Comparison of ENCODE assay signal across 17 mouse cellular contexts in the genomic region with DNA sequence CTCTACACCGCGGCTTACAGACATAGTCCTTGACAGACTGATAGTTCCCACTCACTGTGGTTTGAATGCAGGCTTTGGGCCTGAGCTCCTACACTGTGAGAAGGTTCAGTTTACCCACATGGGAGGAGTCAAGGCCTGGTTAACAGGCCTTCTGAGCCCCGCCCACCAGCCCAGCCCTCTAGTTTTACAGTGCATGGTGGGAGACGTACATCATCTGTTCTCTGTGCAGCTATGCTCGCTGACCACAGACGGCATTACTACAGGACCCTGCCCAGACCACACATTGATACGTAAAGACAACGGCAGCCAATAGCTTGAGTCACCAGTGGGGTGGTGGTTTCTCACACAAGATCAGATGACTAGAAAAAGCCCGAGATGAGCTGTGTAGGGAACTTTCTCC.
DNase-seq lines count a peak whose midpoint lies in the region; ATAC-seq and TF ChIP-seq lines count a peak whose summit lies in the region.
"Had no signal": no experiment of that assay in that cellular context is flagged by ENCODE, and none has a peak within 500 bp of the region (broad histone marks: within the 10 kb centered on the region; RNA-seq: fewer than 3 reads in every experiment).

No protein-coding gene starts in this region.

- no peak overlapping the region for H3K27ac ChIP-seq in kidney, embryonic 14.5 days (ENCODE audit: low read depth, low read length)
- H3K27ac ChIP-seq in lung, postnatal 0 days (ENCODE audit: low read length) = no peak overlapping the region
- H3K27ac ChIP-seq in embryonic facial prominence, embryonic 10.5 days (replicated peaks) = no peak overlapping the region
- H3K27ac ChIP-seq: hindbrain, embryonic 15.5 days; midbrain, embryonic 15.5 days had no signal

- no peak overlapping the region for H3K9ac ChIP-seq in kidney, embryonic 14.5 days (ENCODE audit: low read depth, low read length)
- H3K9ac ChIP-seq in lung, postnatal 0 days (replicated peaks; ENCODE audit: low read depth) = no peak overlapping the region
- H3K9ac ChIP-seq: hindbrain, embryonic 15.5 days; midbrain, embryonic 15.5 days had no signal

- H3K4me1 ChIP-seq in kidney, embryonic 14.5 days (ENCODE audit: control insufficient read depth, insufficient read depth, low read length) = no peaks in the 10 kb centered on the region
- H3K4me1 ChIP-seq in lung, postnatal 0 days (ENCODE audit: insufficient read depth, low read depth, low read length) = no peaks in the 10 kb centered on the region
- H3K4me1 ChIP-seq in lung, adult 2 months (ENCODE audit: control insufficient read depth, insufficient read depth, low read length) = no peaks in the 10 kb centered on the region
- H3K4me1 ChIP-seq in embryonic facial prominence, embryonic 10.5 days = no peaks in the 10 kb centered on the region; the same call in 1 of the 2 replicates
- H3K4me1 ChIP-seq: hindbrain, embryonic 15.5 days; midbrain, embryonic 15.5 days had no signal

- TF ChIP-seq POLR2A in lung, adult 2 months (IDR thresholded peaks at IDR 0.05; ENCODE audit: borderline replicate concordance, extremely low read depth, low read depth, low read length) = no peak

- H3K36me3 ChIP-seq in kidney, embryonic 14.5 days (ENCODE audit: control insufficient read depth, insufficient read depth, low read length) = no peaks in the 10 kb centered on the region
- no peaks in the 10 kb centered on the region for H3K36me3 ChIP-seq in lung, postnatal 0 days (ENCODE audit: insufficient read depth, low read length)
- no peaks in the 10 kb centered on the region for H3K36me3 ChIP-seq in embryonic facial prominence, embryonic 10.5 days (replicated peaks)
- H3K36me3 ChIP-seq: hindbrain, embryonic 15.5 days; midbrain, embryonic 15.5 days had no signal

- 43% methylated on average over 9 of the region's 9 CpGs for whole genome bisulfite sequencing in kidney, embryonic 14.5 days
- WGBS in lung, postnatal 0 days = 38% methylated on average over 9 of the region's 9 CpGs
- WGBS in lung, adult 2 months = 46% methylated on average over 9 of the region's 9 CpGs
- WGBS in embryonic facial prominence, embryonic 10.5 days = 80% methylated on average over 9 of the region's 9 CpGs

- no peaks in the 10 kb centered on the region for H3K9me3 ChIP-seq in kidney, embryonic 14.5 days (ENCODE audit: control insufficient read depth, low read length)
- no peaks in the 10 kb centered on the region for H3K9me3 ChIP-seq in lung, postnatal 0 days (ENCODE audit: low read length)
- no peaks in the 10 kb centered on the region for H3K9me3 ChIP-seq in embryonic facial prominence, embryonic 10.5 days
- H3K9me3 ChIP-seq: hindbrain, embryonic 15.5 days; midbrain, embryonic 15.5 days had no signal

- no peaks in the 10 kb centered on the region for H3K27me3 ChIP-seq in kidney, embryonic 14.5 days (ENCODE audit: control insufficient read depth, insufficient read depth, low read length)
- H3K27me3 ChIP-seq in lung, postnatal 0 days (replicated peaks; ENCODE audit: insufficient read depth, low read length) = no peaks in the 10 kb centered on the region
- no peaks in the 10 kb centered on the region for H3K27me3 ChIP-seq in embryonic facial prominence, embryonic 10.5 days (replicated peaks; ENCODE audit: low read depth, poor library complexity, severe bottlenecking)
- H3K27me3 ChIP-seq: hindbrain, embryonic 15.5 days; midbrain, embryonic 15.5 days had no signal

- no peak for DNase-seq in kidney, adult 9 months
- no peak for DNase-seq in lung, postnatal 0 days (ENCODE audit: low spot score)
- DNase-seq in lung, adult 2 months = no peak
- peak; percentile 13 for DNase-seq in embryonic facial prominence, embryonic 10.5 days (ENCODE audit: low spot score)
- no peak for DNase-seq in layer of hippocampus, adult 9-10 months (ENCODE audit: low spot score)
- DNase-seq: adrenal gland, postnatal 36 days; B cell, adult 2 months; cerebellum, adult 9-11 months; lung, postnatal 4 days; spleen, adult 18-20 months; thymus, postnatal 36 days had no signal

- TF ChIP-seq EP300 in lung, postnatal 0 days (IDR thresholded peaks at IDR 0.05) = no peak

- ATAC-seq in kidney, embryonic 14.5 days (ENCODE audit: low FRiP score, low TSS enrichment) = peak; percentile 64; the same call in 1 of the 2 replicates
- ATAC-seq in lung, postnatal 0 days = peak; percentile 26; the same call in 1 of the 2 replicates
- ATAC-seq in megakaryocyte-erythroid progenitor cell, adult 5-6 weeks (replicated peaks; ENCODE audit: low FRiP score, low TSS enrichment, poor library complexity, severe bottlenecking) = no peak
- ATAC-seq: forebrain, embryonic 14.5 days; intestine, postnatal 0 days; midbrain, embryonic 15.5 days had no signal

- H3K4me3 ChIP-seq in kidney, embryonic 14.5 days (ENCODE audit: low read length) = no peak overlapping the region
- H3K4me3 ChIP-seq in lung, postnatal 0 days (ENCODE audit: low read depth, low read length) = no peak overlapping the region
- H3K4me3 ChIP-seq in lung, adult 2 months (replicated peaks; ENCODE audit: extremely low read depth, low read depth, low read length) = no peak overlapping the region
- H3K4me3 ChIP-seq in embryonic facial prominence, embryonic 10.5 days = no peak overlapping the region
- H3K4me3 ChIP-seq: hindbrain, embryonic 15.5 days; midbrain, embryonic 15.5 days had no signal

- TF ChIP-seq CTCF in lung, postnatal 0 days (IDR thresholded peaks at IDR 0.05) = no peak
- no peak for TF ChIP-seq CTCF in lung, adult 2 months (IDR thresholded peaks at IDR 0.05; ENCODE audit: insufficient read depth, low read length)

- no peak overlapping the region for H3K4me2 ChIP-seq in kidney, embryonic 14.5 days (replicated peaks; ENCODE audit: low read depth, low read length)
- H3K4me2 ChIP-seq in lung, postnatal 0 days (replicated peaks; ENCODE audit: low read depth, low read length) = no peak overlapping the region
- H3K4me2 ChIP-seq: hindbrain, embryonic 15.5 days; midbrain, embryonic 15.5 days had no signal
